Mouse (Mus musculus) forebrain, embryonic 10.5 days (tissue): ENCODE measurements around the gene Cmya5. TPM values are rescaled to one million over a fixed set of nuclear protein-coding genes. Genes with fewer than 3 reads are reported as not detected.

Source experiments
- DNase-seq: peaks from one replicate; pipeline ENCODE4 v3.0.0-alpha.2; 2017; ENCODE audit warnings: low spot score; ENCODE audit errors: extremely low spot score
- H3K27ac ChIP-seq: fragments of 300-500 bp; sonication (generic); 2 replicates; pipeline ENCODE4 v1.5.1; 2016; ENCODE audit warnings: mild to moderate bottlenecking
- H3K27me3 ChIP-seq: fragments of 300-500 bp; sonication (generic); 2 replicates; pipeline ENCODE4 v1.6.1; 2016; ENCODE audit warnings: mild to moderate bottlenecking; ENCODE audit not compliant: poor library complexity, severe bottlenecking
- H3K36me3 ChIP-seq: fragments of 300-500 bp; sonication (generic); replicated peaks from 2 replicates; pipeline ENCODE4 v1.6.1; 2016; ENCODE audit warnings: mild to moderate bottlenecking, moderate library complexity
- H3K4me1 ChIP-seq: fragments of 300-500 bp; sonication (generic); 2 replicates; pipeline ENCODE4 v1.6.1; 2016
- H3K4me3 ChIP-seq: fragments of 300-500 bp; sonication (generic); 2 replicates; pipeline ENCODE4 v1.5.1; 2016; ENCODE audit warnings: mild to moderate bottlenecking, moderate library complexity
- H3K9me3 ChIP-seq: fragments of 300-500 bp; sonication (generic); 2 replicates; pipeline ENCODE4 v1.6.1; 2016; ENCODE audit warnings: mild to moderate bottlenecking, moderate library complexity
- WGBS: fragments of 180-500 bp; shearing (Covaris S2); methylation state at CpG from one replicate; pipeline ENCODE4 v1.1.7; 2016; 5-methylcytosine and 5-hydroxymethylcytosine counted together
- polyA plus RNA-seq: library from polyadenylated mRNA; unstranded; fragments of >200 nt; fragmentation: Nextera tagmentation; extraction: Ambion mirVana; gene quantifications from 2 replicates; pipeline ENCODE4 v1.2.1, GENCODE M21; 2016

Gene Cmya5
- polyA plus RNA-seq, 1 experiment from 2014 or later, result 0.01 TPM

- 46% methylated on average over 4 of the region's 4 CpGs for WGBS
- Histone ChIP-seq H3K4me1 (peaks cover 8% of the 10 kb centered on the region), H3K27me3 (no peaks in the 10 kb centered on the region), H3K9me3 (no peaks in the 10 kb centered on the region), H3K4me3 (no peak overlapping the region), H3K36me3 (no peaks in the 10 kb centered on the region), H3K27ac (no peak overlapping the region; the same call in 1 of the 2 replicates)
- DNase-seq, result no peak
Measured at GRCm38 (mm10) chr13:93036218-93036617, 108.3 kb downstream of the Cmya5 start.

DNA sequence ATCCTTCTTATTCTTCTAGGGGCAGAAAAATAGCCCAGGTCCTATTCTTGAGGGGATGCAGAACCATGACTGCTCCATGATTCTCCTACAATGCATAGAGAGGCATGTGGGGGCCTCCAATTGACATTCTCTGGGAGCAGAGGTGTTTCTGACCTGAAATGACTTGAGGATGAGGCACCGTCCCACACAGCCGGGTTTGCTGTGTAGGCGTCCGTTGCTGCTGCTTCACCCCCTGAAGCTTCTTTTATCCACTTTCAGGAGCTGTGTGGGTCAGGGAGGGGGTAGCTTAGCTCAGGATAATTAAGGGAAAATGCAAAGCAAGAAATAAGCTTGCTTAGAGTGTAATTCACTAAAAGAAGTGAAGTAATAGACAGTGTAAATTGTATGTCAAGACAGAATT lies 115.2 kb downstream of the Cmya5 start:
- Histone ChIP-seq H3K4me3 (no peak overlapping the region), H3K36me3 (no peaks in the 10 kb centered on the region), H3K4me1 (no peaks in the 10 kb centered on the region), H3K27me3 (no peaks in the 10 kb centered on the region), H3K9me3 (peaks cover 6% of the 10 kb centered on the region), H3K27ac (no peak overlapping the region)
- no peak for DNase-seq
- WGBS, result 80% methylated on average over 4 of the region's 4 CpGs

DNA sequence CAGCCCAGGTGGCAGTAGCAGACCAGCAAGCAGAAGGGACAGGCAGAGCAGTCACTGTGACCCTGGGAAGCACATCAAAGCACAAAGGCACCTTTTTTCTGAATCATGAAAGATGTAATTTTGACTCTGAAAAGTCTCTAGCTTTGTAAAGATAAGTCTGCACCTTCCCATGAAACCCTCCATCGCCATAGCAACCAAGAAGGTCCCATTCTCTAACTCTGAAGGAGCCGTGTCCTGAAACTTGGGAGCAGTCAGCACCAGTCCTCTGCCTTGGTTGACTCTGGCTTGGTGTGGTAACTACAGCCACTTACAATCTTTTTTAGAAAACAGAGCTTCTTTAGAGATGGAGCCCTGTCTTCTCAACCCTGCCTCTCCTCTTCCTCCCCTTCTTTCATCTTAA lies 119.7 kb downstream of the Cmya5 start:
- 45% methylated on average over 2 of the region's 2 CpGs for WGBS
- no peak for DNase-seq

DNA sequence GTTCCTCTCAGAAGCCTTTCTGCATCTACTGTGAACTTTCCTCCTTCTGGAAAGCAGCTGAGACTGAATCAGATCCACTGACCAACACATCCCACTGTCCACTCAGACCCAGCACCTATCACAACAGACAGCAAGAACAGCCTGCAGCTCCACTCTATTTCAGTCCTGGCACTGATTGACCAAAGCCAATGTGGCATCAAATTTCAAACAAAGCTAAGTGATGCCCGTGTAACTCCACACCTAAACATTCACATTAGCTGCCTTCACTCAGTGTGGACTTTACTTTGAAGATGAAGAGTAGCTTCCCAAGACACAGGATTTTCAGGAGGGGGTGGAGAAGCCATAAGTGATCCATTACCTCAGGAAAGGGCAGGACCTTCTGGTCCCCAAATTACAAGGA lies 122.4 kb downstream of the Cmya5 start:
- Histone ChIP-seq H3K4me3 (no peak overlapping the region), H3K27ac (no peak overlapping the region), H3K4me1 (no peaks in the 10 kb centered on the region), H3K27me3 (no peaks in the 10 kb centered on the region), H3K36me3 (no peaks in the 10 kb centered on the region), H3K9me3 (no peaks in the 10 kb centered on the region)
- no peak for DNase-seq
- WGBS, result 58% methylated on average over 1 of the region's 1 CpGs

More for the DNA sequence above, 119.7 kb downstream of the Cmya5 start:
- Histone ChIP-seq H3K9me3 (peaks cover 6% of the 10 kb centered on the region), H3K4me3 (no peak overlapping the region), H3K4me1 (no peaks in the 10 kb centered on the region), H3K27me3 (no peaks in the 10 kb centered on the region), H3K27ac (no peak overlapping the region), H3K36me3 (no peaks in the 10 kb centered on the region)

- Histone ChIP-seq H3K36me3 (no peaks in the 10 kb centered on the region), H3K27me3 (no peaks in the 10 kb centered on the region), H3K4me3 (no peak overlapping the region), H3K4me1 (no peaks in the 10 kb centered on the region), H3K27ac (no peak overlapping the region), H3K9me3 (no peaks in the 10 kb centered on the region)
- WGBS, result 88% methylated on average over 8 of the region's 8 CpGs
- DNase-seq, result no peak
Measured at GRCm38 (mm10) chr13:93012952-93013351, 131.6 kb downstream of the Cmya5 start.

DNA sequence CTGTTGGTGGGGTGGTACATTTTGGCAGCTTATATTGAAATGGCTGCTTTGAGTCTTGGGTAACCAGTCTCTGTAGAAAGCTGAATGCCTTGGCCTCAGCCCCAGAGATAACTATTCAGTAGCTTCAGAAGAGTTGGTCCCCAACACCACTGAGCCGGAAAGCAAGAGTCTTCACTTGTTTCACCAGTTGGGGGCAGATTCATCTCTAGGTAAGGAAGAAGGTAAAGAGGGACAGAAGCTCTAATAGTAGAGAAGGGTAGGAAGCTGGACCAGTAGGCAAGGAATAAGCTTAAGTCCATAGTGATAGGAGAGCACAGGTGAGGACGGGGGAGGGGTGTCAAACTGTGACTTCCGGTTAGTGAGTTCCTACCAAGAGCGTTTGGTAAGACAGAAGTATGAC lies 133.2 kb downstream of the Cmya5 start:
- H3K27me3 ChIP-seq, result no peaks in the 10 kb centered on the region
- WGBS, result 89% methylated on average over 4 of the region's 4 CpGs
- H3K9me3 ChIP-seq, result no peaks in the 10 kb centered on the region
- no peak for DNase-seq
- no peaks in the 10 kb centered on the region for H3K36me3 ChIP-seq
- H3K4me3 ChIP-seq, result no peak overlapping the region
- no peak overlapping the region for H3K27ac ChIP-seq
- no peaks in the 10 kb centered on the region for H3K4me1 ChIP-seq

DNA sequence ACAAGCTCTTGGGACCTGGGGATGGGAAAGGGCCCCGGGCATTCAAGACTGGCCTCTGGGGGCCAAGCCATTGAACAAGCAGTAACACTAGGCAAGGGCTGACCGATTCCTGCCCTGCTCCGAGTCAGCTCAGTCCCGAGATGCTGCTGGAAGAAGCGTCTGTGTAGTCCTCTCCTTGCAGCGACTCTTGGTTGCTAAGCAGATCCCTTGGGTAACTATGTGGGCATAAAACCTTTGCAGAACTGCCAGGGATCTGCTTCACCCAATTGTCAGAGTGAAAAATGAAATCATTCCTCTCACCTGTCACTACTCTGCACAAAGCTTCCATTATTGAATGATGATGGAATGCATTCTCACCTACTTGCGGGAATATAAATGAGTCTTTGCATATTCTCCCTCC lies 134.0 kb downstream of the Cmya5 start:
- Histone ChIP-seq H3K9me3 (no peaks in the 10 kb centered on the region), H3K27me3 (no peaks in the 10 kb centered on the region), H3K4me1 (no peaks in the 10 kb centered on the region), H3K36me3 (no peaks in the 10 kb centered on the region), H3K27ac (no peak overlapping the region), H3K4me3 (no peak overlapping the region)
- 88% methylated on average over 7 of the region's 7 CpGs for WGBS
- DNase-seq, result no peak

DNA sequence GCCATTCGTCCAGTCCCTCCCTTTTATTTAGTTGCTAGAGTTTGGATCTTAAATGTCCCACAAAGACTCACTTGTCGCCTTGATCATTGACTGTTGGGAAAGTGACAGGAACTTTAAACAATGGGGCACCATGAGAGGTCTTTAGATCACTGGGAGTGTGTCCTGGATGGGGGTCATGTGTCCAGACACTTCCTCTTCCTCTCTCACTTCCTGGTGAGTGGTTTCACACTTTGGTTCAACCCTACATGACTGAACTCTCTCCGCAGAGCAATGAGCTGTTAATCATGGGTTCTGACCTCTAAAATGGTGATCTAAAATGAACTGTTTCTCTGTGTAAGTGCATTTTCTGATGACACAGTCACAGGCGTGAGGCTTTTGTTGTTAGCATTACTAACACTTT lies 137.4 kb downstream of the Cmya5 start:
- no peak for DNase-seq
- 80% methylated on average over 4 of the region's 4 CpGs for WGBS
- H3K27ac ChIP-seq, result no peak overlapping the region

GRCm38 (mm10) chr13:93006347-93006746 lies 138.2 kb downstream of the Cmya5 start:
- Histone ChIP-seq H3K27ac (no peak overlapping the region), H3K36me3 (no peaks in the 10 kb centered on the region), H3K4me3 (no peak overlapping the region), H3K27me3 (no peaks in the 10 kb centered on the region), H3K4me1 (no peaks in the 10 kb centered on the region), H3K9me3 (no peaks in the 10 kb centered on the region)
- 86% methylated on average over 4 of the region's 4 CpGs for WGBS
- no peak for DNase-seq

More for the DNA sequence above, 137.4 kb downstream of the Cmya5 start:
- no peaks in the 10 kb centered on the region for H3K27me3 ChIP-seq
- no peaks in the 10 kb centered on the region for H3K9me3 ChIP-seq
- H3K4me1 ChIP-seq, result no peaks in the 10 kb centered on the region
- H3K36me3 ChIP-seq, result no peaks in the 10 kb centered on the region
- no peak overlapping the region for H3K4me3 ChIP-seq

DNA sequence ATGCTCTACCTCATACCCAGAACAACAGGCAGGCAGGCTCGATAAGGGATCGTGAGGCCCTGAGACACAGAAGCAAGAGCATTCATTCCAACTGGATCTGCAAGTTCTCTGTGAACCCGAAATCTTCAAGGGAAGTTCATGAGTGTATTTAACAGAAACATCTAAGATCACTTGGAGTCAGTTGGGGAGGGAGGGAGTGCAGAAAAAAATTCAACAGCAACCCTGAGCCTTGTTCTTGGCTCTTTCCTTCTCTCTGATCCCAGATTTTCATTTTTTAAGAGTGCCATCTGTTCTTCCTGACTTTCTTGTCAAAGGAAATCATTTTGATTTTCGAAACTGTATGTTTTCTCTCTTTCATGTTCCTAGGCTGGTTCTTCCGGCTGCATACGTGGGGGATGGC lies 140.5 kb downstream of the Cmya5 start:
- H3K27ac ChIP-seq, result no peak overlapping the region
- peaks cover 3% of the 10 kb centered on the region; the same call in 1 of the 2 replicates for H3K4me1 ChIP-seq
- 87% methylated on average over 6 of the region's 6 CpGs for WGBS
- DNase-seq, result no peak
- no peak overlapping the region for H3K4me3 ChIP-seq
- no peaks in the 10 kb centered on the region for H3K9me3 ChIP-seq
- no peaks in the 10 kb centered on the region for H3K36me3 ChIP-seq
- H3K27me3 ChIP-seq, result no peaks in the 10 kb centered on the region

GRCm38 (mm10) chr13:93002456-93002855 lies 142.1 kb downstream of the Cmya5 start:
- no peaks in the 10 kb centered on the region for H3K27me3 ChIP-seq
- peaks cover 3% of the 10 kb centered on the region; the same call in 1 of the 2 replicates for H3K4me1 ChIP-seq
- no peak for DNase-seq
- no peaks in the 10 kb centered on the region for H3K9me3 ChIP-seq
- no peak overlapping the region for H3K4me3 ChIP-seq
- 90% methylated on average over 2 of the region's 2 CpGs for WGBS
- H3K27ac ChIP-seq, result no peak overlapping the region
- no peaks in the 10 kb centered on the region for H3K36me3 ChIP-seq

DNA sequence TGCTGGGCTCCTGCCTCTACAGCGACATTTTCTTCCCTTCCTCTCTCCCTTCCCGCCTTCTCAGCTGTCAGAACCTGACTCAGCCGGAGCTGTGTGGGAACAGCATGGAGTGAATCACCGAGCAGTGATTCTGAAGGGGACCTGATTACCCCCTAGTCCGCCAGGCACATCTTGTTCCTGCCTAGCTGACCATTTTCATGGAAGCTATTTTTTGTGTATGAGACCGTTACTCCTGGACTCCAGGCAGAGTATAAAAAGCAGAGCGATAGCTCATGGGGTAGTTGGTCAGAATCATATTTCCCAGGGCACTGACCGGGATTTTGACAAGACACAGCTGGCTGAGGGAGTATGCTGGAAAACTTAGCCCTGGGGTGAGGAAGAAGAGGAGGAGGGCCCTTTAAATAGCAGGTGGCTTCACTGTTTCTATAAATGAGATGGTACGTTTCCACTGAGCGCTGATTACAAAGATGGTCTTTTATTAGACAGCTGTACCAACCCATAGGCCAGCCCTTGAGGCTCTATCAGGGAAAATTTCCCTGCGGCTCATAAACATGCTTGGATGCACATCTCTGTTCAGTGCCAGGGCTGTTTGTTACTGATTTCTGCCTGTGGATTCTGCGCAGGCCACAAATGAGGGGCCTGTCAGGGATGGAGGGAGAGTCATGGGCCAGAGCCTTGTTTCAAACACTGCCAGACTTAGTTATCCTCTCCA lies 143.7 kb downstream of the Cmya5 start:
- no peaks in the 10 kb centered on the region for H3K27me3 ChIP-seq
- H3K9me3 ChIP-seq, result no peaks in the 10 kb centered on the region
- H3K4me1 ChIP-seq, result peaks cover 3% of the 10 kb centered on the region; the same call in 1 of the 2 replicates
- H3K36me3 ChIP-seq, result no peaks in the 10 kb centered on the region
- no peak overlapping the region for H3K4me3 ChIP-seq
- 85% methylated on average over 12 of the region's 12 CpGs for WGBS
- H3K27ac ChIP-seq, result no peak overlapping the region
- DNase-seq, result no peak

GRCm38 (mm10) chr13:92999860-93000259 lies 144.7 kb downstream of the Cmya5 start:
- Histone ChIP-seq H3K4me1 (peaks cover 3% of the 10 kb centered on the region; the same call in 1 of the 2 replicates), H3K9me3 (no peaks in the 10 kb centered on the region), H3K36me3 (no peaks in the 10 kb centered on the region), H3K4me3 (no peak overlapping the region), H3K27me3 (no peaks in the 10 kb centered on the region), H3K27ac (no peak overlapping the region)
- 80% methylated on average over 9 of the region's 9 CpGs for WGBS
- DNase-seq, result no peak

DNA sequence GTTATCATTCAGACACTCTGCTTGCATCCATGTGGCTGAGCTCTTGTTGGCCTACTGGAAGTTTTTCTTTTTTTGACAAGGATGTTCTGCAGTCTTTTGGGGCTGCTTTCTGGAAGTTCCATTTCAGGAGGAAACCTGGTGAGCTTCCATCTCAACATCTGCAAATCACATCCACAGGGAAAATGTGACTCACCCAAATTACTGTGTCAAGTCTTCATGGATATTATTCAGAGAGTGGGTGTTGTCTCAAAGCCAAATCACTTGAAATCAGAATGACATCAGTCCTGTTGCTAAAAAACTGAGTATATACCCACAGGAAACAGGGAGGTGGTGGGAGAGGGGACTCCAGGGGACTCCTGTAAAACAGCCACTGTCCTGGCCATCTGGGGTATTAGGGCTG lies 149.8 kb downstream of the Cmya5 start:
- Histone ChIP-seq H3K36me3 (no peaks in the 10 kb centered on the region), H3K4me1 (no peaks in the 10 kb centered on the region), H3K27me3 (no peaks in the 10 kb centered on the region), H3K4me3 (no peak overlapping the region), H3K9me3 (no peaks in the 10 kb centered on the region), H3K27ac (no peak overlapping the region)
- no peak for DNase-seq
